Mouse (Mus musculus): ENCODE measurements around the gene Ssbp1.

Ssbp1 gene

DNA sequence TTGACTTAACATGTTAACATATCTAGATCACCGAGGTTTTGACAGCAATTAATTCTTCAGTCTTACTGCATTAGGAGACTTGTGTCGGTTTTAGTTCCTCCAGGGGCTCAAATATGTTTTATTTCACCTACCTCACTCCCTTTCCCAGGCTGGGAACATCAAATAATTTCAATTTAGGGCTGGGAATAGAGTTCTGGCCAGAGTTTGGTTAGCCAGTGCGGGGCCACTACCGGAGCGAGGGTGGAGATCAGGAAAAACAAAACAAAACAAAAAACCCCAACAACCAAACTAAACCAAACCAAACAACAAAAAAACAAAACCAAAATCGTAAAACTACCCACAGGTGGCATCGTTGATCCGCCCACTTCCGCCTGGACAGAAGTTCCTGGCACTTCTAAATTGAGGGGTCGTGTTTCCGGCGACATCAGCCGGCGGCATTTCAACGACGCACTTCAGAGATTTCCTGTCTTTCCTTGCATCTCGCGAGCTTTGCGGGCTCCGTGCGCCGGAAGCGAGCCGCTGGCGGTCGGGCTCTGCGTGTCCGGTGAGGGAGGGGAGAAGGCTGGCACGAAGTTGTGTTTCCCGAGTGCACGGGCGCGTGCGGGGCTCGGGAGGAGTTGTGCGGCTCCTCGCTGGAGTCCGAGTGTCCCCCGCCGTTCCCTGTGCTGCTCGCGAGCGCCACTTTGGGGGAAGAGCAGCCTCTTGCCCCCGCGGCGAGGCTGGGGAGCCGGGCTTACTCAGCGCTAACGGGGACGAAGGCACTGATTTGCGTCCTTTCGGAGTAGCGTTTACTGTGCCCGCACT, at the start of gene Ssbp1:
Ssbp1 (plus strand) TSS at position 437 of the 804 bp plus-strand sequence.
- DNase-seq = peak; percentile 79 to 90

GRCm38 (mm10) chr6:40423013-40423412, 48.1 kb upstream of the Ssbp1 start:
- no peak for DNase-seq

- DNase-seq = peak in 1 of 2 experiments; percentile 18
Measured at GRCm38 (mm10) chr6:40423774-40424173, 47.4 kb upstream of the Ssbp1 start.

DNA sequence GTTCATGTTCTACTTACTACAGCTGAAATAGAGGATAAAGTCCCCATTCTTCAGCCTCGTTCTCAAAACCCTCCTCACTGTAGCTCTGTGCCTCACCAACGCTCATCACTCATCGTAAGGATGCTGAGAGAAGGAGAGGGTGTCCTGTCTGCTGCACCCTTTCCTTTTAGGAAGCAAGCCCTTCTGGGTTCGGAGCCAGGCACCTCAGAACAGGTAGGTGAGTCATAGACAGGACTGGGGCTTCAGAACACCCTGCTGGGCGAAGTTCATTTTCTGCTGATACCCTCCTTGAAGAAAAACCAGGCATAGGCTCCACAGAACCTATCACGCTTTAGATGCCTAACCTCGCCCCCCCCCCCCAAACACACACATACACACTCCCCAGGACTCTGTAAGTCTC, 43.7 kb upstream of the Ssbp1 start:
- no peak for DNase-seq

DNA sequence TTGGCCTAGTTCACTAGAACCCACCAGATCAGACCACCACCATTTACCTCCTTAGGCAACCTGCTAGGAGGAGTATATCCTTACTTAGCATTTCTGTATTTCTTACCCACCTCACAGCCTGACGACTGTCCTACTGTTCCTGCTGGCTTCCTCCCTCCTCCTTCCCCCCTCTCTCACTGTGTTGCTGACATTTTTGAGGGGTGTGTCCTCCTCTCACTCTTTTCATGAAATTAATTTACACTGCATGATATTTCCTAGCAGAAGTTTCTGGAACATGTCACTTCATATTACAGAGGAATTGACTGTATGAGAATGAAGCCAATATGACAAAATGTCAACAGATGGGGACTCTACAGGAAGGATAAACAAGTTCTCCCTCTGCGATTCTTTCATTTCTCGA, 42.5 kb upstream of the Ssbp1 start:
- DNase-seq = no peak

GRCm38 (mm10) chr6:40429521-40429931, 41.6 kb upstream of the Ssbp1 start:
- DNase-seq = no peak

GRCm38 (mm10) chr6:40430251-40430650, 40.9 kb upstream of the Ssbp1 start:
- DNase-seq = no peak

- DNase-seq = no peak
Measured at GRCm38 (mm10) chr6:40430878-40431277, 40.3 kb upstream of the Ssbp1 start.

DNA sequence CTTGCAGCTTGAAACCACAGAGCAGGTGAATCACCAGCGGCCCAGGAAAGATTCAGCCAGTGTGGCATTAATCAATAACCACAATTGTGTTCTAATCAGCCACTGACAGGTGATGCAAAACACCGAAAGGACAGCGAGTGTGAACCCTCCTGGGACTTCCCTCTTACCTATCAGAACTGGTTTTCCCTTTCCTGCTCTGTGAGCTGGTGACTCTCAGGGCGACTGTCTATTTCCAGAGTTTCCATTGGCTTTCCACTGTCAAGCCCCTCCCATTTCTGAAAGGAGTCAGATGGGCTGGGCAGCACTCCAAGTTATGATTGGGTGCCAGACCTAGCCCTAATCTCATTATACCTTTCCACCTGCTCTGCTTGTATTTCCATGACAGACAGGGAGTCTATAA, 39.8 kb upstream of the Ssbp1 start:
- no peak for DNase-seq

GRCm38 (mm10) chr6:40431812-40432211, 39.3 kb upstream of the Ssbp1 start:
- DNase-seq = no peak

DNA sequence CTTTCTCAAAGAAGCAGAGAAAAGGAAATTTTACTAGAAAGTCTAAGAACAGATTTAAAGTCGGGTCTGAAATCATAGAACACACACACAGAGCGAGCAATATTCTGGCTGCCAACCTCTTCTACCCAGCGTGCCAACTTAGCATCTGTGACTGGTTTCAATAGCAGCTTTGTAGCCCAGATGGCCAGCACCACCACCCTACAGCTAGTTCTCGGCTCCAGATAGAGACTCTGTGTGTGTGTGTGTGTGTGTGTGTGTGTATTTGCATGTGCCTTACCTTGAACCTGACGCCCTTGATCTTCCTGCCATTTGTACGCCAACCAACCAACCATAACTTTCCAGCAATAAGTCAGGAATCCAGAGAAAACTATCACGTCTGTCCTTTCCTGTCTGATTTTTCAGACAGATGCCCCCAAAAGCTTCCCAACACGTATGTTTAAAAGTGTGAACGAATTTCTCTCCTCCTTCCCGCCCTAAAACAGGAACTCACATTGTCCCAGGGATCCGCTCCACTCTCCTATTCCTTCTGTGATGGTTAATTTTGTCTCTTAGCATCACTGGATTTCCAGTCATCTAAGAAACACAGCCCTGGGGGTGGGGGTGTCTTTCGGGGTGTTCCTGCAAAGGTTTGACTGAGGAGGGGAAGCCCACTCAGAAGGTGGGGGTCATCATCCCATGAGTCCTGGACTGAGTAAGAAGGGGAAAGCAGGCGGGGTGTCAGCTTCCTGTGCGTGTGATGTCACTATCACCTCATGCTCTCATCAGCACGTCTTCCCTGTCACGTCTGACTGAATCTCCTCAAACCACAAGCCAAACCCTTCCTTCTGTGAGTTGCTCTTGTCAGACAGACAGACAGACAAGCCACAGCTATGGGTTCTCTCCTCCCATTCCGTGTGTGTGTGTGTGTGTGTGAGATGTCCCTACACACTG, 38.5 kb upstream of the Ssbp1 start:
- no peak for DNase-seq

GRCm38 (mm10) chr6:40434697-40435096, 36.5 kb upstream of the Ssbp1 start:
- no peak for DNase-seq

DNA sequence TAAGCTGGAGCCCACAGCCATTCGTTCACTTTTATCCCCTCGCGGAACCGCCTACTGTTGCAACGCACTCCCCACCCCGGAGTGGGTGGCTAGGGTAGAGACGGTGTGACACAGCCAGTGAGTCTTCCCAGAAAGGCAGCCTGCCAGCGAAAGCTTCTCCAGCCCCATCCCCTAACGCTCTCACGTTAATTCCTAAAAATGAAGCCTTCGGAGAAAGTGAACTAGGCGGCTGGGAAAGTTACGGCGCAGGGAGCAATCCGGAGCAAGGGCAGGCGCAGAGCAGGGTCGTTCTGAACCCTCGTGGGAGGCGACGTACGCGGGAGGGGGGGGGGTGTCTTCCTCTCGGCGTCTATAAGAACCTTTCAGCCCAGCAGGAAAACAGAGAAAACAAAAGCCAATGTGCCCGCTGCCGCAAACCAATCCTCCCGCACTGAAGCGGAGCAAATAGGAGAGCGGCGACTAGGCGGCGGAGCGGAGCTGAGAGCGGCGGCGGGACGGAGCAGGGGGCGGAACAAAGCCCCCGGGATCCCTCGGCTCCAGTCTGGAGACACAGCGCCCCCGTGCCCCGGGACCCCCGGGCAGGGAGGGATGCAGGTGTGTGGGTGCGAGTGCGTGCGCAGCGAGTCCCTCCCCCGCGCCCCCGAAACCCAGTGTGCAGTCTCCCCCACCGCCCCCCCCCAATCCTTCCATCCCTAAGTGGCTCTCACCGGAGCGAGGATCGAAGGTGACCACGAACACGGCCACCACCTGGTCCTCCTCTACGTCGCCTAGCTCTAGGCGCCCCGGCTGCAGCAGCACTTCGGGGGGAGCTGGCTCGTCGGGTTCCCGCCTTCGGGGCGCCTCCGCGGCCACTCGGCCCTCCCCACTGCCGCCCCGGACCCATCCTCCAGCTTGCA, 35.8 kb upstream of the Ssbp1 start:
- DNase-seq = peak; percentile 47 to 54

GRCm38 (mm10) chr6:40436047-40436483, 35.1 kb upstream of the Ssbp1 start, which contains the start of gene E330009J07Rik:
TSS of gene E330009J07Rik (minus strand) at chr6:40436135.
- peak; percentile 66 to 67 for DNase-seq

DNA sequence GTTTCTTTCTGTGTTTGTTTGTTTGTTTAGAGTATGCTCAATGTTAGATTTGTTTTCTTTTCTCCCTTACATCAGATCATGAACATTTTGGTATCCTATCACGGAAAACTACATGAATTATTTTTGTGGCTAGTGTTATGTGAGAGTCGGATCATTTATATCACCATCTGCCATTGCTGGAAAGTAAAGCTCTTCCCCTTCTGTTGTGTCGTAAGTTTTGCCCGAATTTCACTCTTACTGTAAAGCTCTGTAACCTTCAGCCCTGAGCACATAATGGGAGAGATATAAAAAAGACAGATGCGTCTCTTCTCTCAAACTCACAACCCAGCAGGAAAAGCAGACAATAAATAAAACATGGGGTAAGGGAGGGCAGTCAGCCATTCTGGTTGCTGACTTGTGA, 32.2 kb upstream of the Ssbp1 start, which contains the start of gene Wee2:
Wee2 (plus strand) TSS at position 153 of the 400 bp plus-strand sequence.
- DNase-seq = no peak

DNA sequence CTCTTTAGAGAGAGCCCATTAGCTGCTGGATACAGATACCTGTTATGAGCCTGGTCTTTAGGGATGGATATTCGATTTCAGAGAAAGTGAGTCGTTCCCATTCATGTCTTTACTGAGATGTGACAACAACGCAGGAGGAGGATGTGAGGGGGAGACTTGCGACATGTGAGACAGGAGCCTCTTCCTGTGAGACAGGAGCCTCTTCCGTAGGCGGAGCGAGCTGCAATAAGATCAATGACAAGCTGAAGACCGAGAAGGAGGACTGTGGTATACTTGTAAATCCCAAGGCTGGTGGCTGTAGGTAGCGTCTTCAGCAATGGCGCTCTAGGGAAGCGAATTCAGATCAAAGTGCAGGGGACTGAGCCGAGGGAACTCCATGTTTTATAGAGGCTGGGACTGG, 31.4 kb upstream of the Ssbp1 start:
- no peak for DNase-seq

GRCm38 (mm10) chr6:40441276-40441675, 29.9 kb upstream of the Ssbp1 start:
- DNase-seq = no peak

DNA sequence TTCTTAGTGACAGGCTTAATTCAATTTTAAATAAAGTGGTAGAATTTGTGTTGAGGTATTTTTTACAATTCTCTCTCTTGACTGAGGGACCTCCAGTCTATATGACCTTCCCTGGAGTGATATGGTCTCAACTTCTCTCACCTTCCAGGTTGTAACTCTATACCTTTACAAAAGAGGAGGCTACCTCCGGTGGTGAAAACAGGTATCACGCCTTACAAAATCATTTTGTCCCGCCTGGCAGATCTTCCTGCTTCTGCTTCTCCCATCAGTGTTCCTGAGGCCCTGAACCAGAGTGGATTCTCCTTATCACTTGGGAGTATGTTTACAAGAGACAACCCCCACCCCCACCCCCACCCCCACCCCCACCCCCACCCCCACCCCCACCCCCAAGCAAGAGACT, 29.4 kb upstream of the Ssbp1 start:
- no peak for DNase-seq

DNA sequence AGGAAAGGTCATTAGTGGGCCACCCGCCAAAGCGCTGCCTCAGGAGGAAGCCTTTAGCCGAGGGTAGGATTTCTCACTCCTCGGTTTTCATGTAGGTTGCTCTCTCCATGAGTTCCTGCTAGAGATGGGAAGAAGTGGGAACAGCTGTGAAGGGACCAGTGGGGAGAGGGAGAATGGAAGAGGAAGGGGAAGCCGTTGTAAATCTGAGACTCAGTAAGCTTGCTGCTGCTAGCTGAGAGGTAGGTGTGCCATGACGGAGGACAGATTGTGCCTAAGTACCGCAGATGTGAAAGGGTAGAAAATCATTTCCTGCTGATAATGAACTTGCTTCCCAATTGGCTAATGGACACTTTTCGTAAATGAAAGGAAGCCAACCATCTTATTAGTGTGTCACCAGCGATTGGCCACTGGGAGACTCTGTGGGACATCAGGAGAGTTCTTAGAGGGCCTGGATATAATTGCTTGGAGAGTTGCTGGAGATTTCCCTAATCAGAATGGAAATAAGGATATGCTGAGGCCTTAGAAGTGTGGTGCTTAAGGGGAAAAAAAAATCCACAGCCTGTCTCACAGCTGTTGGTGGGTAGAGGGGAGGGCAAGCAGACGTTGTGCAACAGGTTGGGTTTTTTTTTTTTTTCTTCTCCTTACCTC, 27.7 kb upstream of the Ssbp1 start:
- DNase-seq = no peak

GRCm38 (mm10) chr6:40448626-40449025, 22.5 kb upstream of the Ssbp1 start:
- DNase-seq = no peak

- no peak for DNase-seq
Measured at GRCm38 (mm10) chr6:40454436-40455041, 16.6 kb upstream of the Ssbp1 start.

Measured in thymus, adult 18-20 months (tissue).